Mouse (Mus musculus) neutrophil, adult 5-6 weeks (primary cell): Measurements from ENCODE around the gene Psmb6. TPM values are rescaled to one million over a fixed set of nuclear protein-coding genes. Genes with fewer than 3 reads are reported as not detected.
A peak's percentile ranks its signal among the peaks of the same experiment; 100 is the strongest.

Source experiments
- ATAC-seq: fragments of 151-379, 151-347 bp; 2 replicates; pipeline ENCODE4 v1.8.0; 2017; ENCODE audit warnings: mild to moderate bottlenecking, moderate TSS enrichment; ENCODE audit not compliant: insufficient number of reproducible peaks, poor library complexity, low FRiP score, severe bottlenecking; ENCODE audit errors: extremely low read depth
- total RNA-seq: library from RNA; stranded (forward); fragments of 200-1000 nt; gene quantifications from 2 replicates; pipeline ENCODE4 v1.2.3, GENCODE M21; 2017

Gene Psmb6
- 124 and 133 TPM in 2 replicates for total RNA-seq

- ATAC-seq = peak; percentile 99
Observed at GRCm38 (mm10) chr11:70525184-70525678, at the start of gene Psmb6. Psmb6 (plus strand) TSS chr11:70525367.

- no peak for ATAC-seq
Observed at GRCm38 (mm10) chr11:70485498-70485897, 39.7 kb upstream of the Psmb6 start.

- no peak for ATAC-seq
Observed at GRCm38 (mm10) chr11:70487816-70488215, 37.4 kb upstream of the Psmb6 start.

GRCm38 (mm10) chr11:70489138-70489537 is 36.0 kb upstream of the Psmb6 start:
- no peak for ATAC-seq

GRCm38 (mm10) chr11:70489684-70490083 is 35.5 kb upstream of the Psmb6 start:
- no peak for ATAC-seq

GRCm38 (mm10) chr11:70499566-70500475 is 25.3 kb upstream of the Psmb6 start:
- 0 out of 2 replicates have a peak, but pooled peaks have one; percentile 13 for ATAC-seq

- ATAC-seq = no peak
Observed at GRCm38 (mm10) chr11:70500476-70500812, 24.7 kb upstream of the Psmb6 start.

GRCm38 (mm10) chr11:70502018-70502417 is 23.1 kb upstream of the Psmb6 start:
- ATAC-seq = no peak

- ATAC-seq = no peak
Observed at GRCm38 (mm10) chr11:70504970-70505369, 20.2 kb upstream of the Psmb6 start, which contains the start of gene Tm4sf5. Tm4sf5 (plus strand) TSS chr11:70505244.

- ATAC-seq = peak; percentile 50; the same call in 1 of the 2 replicates
Observed at GRCm38 (mm10) chr11:70506385-70506784, 18.8 kb upstream of the Psmb6 start.

GRCm38 (mm10) chr11:70506962-70507515 is 18.1 kb upstream of the Psmb6 start:
- no peak for ATAC-seq

GRCm38 (mm10) chr11:70509753-70510564 is 15.2 kb upstream of the Psmb6 start:
- ATAC-seq = peak; percentile 73; the same call in 1 of the 2 replicates

GRCm38 (mm10) chr11:70511242-70511641 is 13.9 kb upstream of the Psmb6 start:
- ATAC-seq = no peak

- ATAC-seq = no peak
Observed at GRCm38 (mm10) chr11:70511825-70512224, 13.3 kb upstream of the Psmb6 start.

GRCm38 (mm10) chr11:70512709-70513342 is 12.3 kb upstream of the Psmb6 start:
- ATAC-seq = no peak

GRCm38 (mm10) chr11:70513520-70513919 is 11.6 kb upstream of the Psmb6 start:
- ATAC-seq = no peak

- ATAC-seq = no peak
Observed at GRCm38 (mm10) chr11:70514288-70514687, 10.9 kb upstream of the Psmb6 start, which contains the start of gene Vmo1. Vmo1 (minus strand) TSS chr11:70514616.

- ATAC-seq = no peak
Observed at GRCm38 (mm10) chr11:70516352-70516751, 8.8 kb upstream of the Psmb6 start.

GRCm38 (mm10) chr11:70518436-70518835 is 6.7 kb upstream of the Psmb6 start:
- no peak for ATAC-seq
